Mouse (Mus musculus) myocyte (in vitro differentiated cells): ENCODE results near the gene Bbs7. TPM values are rescaled to one million over a fixed set of nuclear protein-coding genes. Genes with fewer than 3 reads are reported as not detected.
A peak's percentile ranks its signal among the peaks of the same experiment; 100 is the strongest.

ENCODE experiments used
- H3K27me3 ChIP-seq: one replicate; pipeline ENCODE4 v1.6.1; 2011; ENCODE audit not compliant: control insufficient read depth, insufficient read depth, insufficient read length
- H3K36me3 ChIP-seq: one replicate; pipeline ENCODE4 v1.6.1; 2011; ENCODE audit not compliant: control insufficient read depth, insufficient read depth
- H3K4me2 ChIP-seq: one replicate; pipeline ENCODE4 v1.6.1; 2011; ENCODE audit warnings: low read depth, control low read depth
- H3K4me3 ChIP-seq: one replicate; pipeline ENCODE4 v1.5.1; 2011; ENCODE audit warnings: mild to moderate bottlenecking, control low read depth, moderate library complexity
- H3K79me2 ChIP-seq: one replicate; pipeline ENCODE4 v1.6.1; 2011; ENCODE audit not compliant: control insufficient read depth, insufficient read depth
- H3ac ChIP-seq: one replicate; pipeline ENCODE4 v1.6.1; 2011; ENCODE audit not compliant: control insufficient read depth, insufficient read length
- CEBPB ChIP-seq: IDR thresholded peaks from 2 replicates; pipeline ENCODE4 v1.6.1; 2011; ENCODE audit warnings: mild to moderate bottlenecking, moderate library complexity; ENCODE audit not compliant: poor library complexity, insufficient read depth, severe bottlenecking
- E2F4 ChIP-seq: IDR thresholded peaks from one replicate; pipeline ENCODE4 v1.6.1; 2011; ENCODE audit warnings: mild to moderate bottlenecking, control low read depth, moderate library complexity; ENCODE audit not compliant: insufficient read depth
- MAX ChIP-seq: IDR thresholded peaks from one replicate; pipeline ENCODE4 v1.6.1; 2011; ENCODE audit warnings: low read depth, mild to moderate bottlenecking, control low read depth
- MYOD1 ChIP-seq, 3 experiments: IDR thresholded peaks; one replicate each; pipeline ENCODE4 v1.6.1; 2011; ENCODE audit warnings: control low read depth in 2 of 3, low read depth in 2 of 3, mild to moderate bottlenecking in 2 of 3, moderate library complexity in 1 of 3; ENCODE audit not compliant: insufficient read length in 2 of 3, control insufficient read depth in 1 of 3
- MYOG ChIP-seq, 3 experiments: IDR thresholded peaks; one replicate each; pipeline ENCODE4 v1.6.1; 2011; ENCODE audit warnings: control low read depth in 2 of 3, low read depth in 2 of 3, mild to moderate bottlenecking in 2 of 3; ENCODE audit not compliant: insufficient read length in 2 of 3, control insufficient read depth in 1 of 3, insufficient read depth in 1 of 3
- POLR2A ChIP-seq: IDR thresholded peaks from one replicate; pipeline ENCODE4 v1.6.1; 2011; ENCODE audit warnings: low read depth, mild to moderate bottlenecking, control low read depth, moderate library complexity; ENCODE audit not compliant: insufficient read length
- POLR2AphosphoS2 ChIP-seq: IDR thresholded peaks from one replicate; pipeline ENCODE4 v1.6.1; 2011; ENCODE audit warnings: low read depth, control low read depth; ENCODE audit not compliant: insufficient read length
- REST ChIP-seq: IDR thresholded peaks from one replicate; pipeline ENCODE4 v1.6.1; 2011; ENCODE audit warnings: mild to moderate bottlenecking, control low read depth, moderate library complexity; ENCODE audit not compliant: insufficient read depth, insufficient read length
- SRF ChIP-seq: IDR thresholded peaks from one replicate; pipeline ENCODE4 v1.6.1; 2011; ENCODE audit warnings: low read depth; ENCODE audit not compliant: control insufficient read depth, insufficient read length
- TCF12 ChIP-seq: IDR thresholded peaks from one replicate; pipeline ENCODE4 v1.6.1; 2011; ENCODE audit warnings: mild to moderate bottlenecking, control low read depth; ENCODE audit not compliant: poor library complexity, insufficient read depth, severe bottlenecking
- TCF3 ChIP-seq: IDR thresholded peaks from one replicate; pipeline ENCODE4 v1.6.1; 2011; ENCODE audit warnings: low read depth, control low read depth; ENCODE audit not compliant: insufficient read length
- USF1 ChIP-seq: IDR thresholded peaks from one replicate; pipeline ENCODE4 v1.6.1; 2011; ENCODE audit warnings: low read depth, mild to moderate bottlenecking, control low read depth, moderate library complexity
- polyA plus RNA-seq: library from polyadenylated mRNA; unstranded; fragments of >200 nt; fragmentation: generic; extraction: Trizol; gene quantifications from one replicate; pipeline ENCODE4 v1.2.1, GENCODE M21; 2012; ENCODE audit warnings: missing spikeins

Bbs7 gene
- polyA plus RNA-seq, 1 experiment = 2.8 TPM

DNA sequence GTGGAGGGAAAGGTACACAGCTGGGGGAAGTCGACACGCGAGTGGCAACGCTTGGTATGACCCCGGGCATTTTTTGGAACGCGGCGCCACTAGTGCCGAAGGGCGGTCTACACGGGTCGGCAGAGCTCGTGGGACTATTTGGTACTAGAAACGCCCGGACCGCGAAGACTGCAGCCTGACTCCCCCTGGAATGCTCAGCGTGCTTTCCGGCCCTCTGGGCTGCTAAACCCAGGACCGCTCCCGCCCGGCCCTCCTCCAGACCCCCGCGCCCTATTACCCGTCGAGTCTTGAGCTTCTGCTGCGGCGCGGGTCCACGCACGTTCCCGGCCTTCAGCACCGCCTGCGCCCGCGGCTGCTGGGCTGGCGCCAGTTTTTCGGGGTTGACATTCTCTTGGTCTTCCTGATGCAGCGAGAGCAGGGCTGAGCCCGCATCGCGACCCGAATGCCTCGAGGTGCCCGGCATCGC is 41.9 kb downstream of the Bbs7 start:
- peaks cover 30% of the 10 kb centered on the region for H3K36me3 ChIP-seq
- TF ChIP-seq POLR2AphosphoS2 (peak; percentile 34), MAX (no peak)
- peak overlapping the region; percentile 1 for H3ac ChIP-seq
- H3K4me2 ChIP-seq = peak overlapping the region; percentile 73
- no peaks in the 10 kb centered on the region for H3K27me3 ChIP-seq
- peaks cover 41% of the 10 kb centered on the region for H3K79me2 ChIP-seq
- peak overlapping the region; percentile 52 for H3K4me3 ChIP-seq

DNA sequence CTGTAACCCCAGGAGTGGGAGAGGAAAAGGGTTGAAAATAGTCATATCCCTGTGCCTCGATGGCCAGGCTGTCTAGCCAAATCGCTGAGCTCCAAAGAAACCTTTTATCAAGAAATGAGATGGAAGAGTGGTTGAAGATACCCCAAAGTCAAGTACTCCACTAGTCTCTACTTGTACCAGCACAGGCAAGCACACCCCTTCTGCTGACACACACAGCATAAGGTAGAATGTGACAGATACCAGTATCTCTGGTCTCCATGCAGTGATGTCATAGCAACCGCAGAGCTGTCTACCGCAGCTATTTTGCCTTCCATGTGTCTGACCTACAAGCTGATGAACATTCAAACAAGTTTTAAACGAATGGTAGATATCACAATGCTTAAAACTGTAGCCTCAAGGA is 43.4 kb downstream of the Bbs7 start:
- peaks cover 39% of the 10 kb centered on the region for H3K36me3 ChIP-seq

DNA sequence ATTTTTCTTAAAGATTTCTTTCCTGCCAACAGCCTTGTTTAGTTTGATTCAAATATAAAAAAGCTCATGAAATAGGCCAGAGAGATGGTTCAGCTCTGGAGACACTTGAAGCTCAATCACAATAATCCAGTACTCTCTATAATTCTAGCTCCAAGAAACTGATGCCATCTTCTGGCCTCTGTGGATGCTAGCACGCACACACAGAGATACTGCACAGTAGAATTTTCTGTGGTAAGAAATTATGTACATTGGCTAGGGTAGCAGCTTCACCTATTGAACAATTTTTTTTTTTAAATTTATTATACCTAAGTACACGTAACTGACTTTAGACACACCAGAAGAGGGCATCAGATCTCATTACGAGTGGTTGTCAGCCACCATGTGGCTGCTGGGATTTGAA is 49.6 kb downstream of the Bbs7 start:
- peaks cover 56% of the 10 kb centered on the region for H3K36me3 ChIP-seq
- no peak overlapping the region for H3K4me2 ChIP-seq
- peaks cover 13% of the 10 kb centered on the region for H3K79me2 ChIP-seq
- H3ac ChIP-seq = no peak overlapping the region
- no peaks in the 10 kb centered on the region for H3K27me3 ChIP-seq
- TF ChIP-seq MYOG (IDR thresholded peaks at IDR 0.05; ENCODE audit: control insufficient read depth in 1 of 3, insufficient read depth in 1 of 3, insufficient read length in 2 of 3, low read depth in 2 of 3) = no peak
- no peak for TF ChIP-seq TCF3
- TF ChIP-seq TCF12 = no peak
- no peak for TF ChIP-seq E2F4
- TF ChIP-seq REST = no peak
- no peak for TF ChIP-seq POLR2AphosphoS2
- TF ChIP-seq POLR2A = no peak
- TF ChIP-seq MAX = no peak
- TF ChIP-seq USF1 = no peak
- TF ChIP-seq CEBPB = no peak
- TF ChIP-seq MYOD1 (IDR thresholded peaks at IDR 0.05; ENCODE audit: control insufficient read depth in 1 of 3, insufficient read length in 2 of 3, low read depth in 2 of 3) = no peak
- no peak for TF ChIP-seq SRF
- no peak overlapping the region for H3K4me3 ChIP-seq

More for the DNA sequence above, 43.4 kb downstream of the Bbs7 start:
- H3ac ChIP-seq = no peak overlapping the region
- H3K79me2 ChIP-seq = peaks cover 41% of the 10 kb centered on the region
- no peaks in the 10 kb centered on the region for H3K27me3 ChIP-seq
- H3K4me3 ChIP-seq = peak overlapping the region; percentile 52
- H3K4me2 ChIP-seq = peak overlapping the region; percentile 73
- TF ChIP-seq MYOG (IDR thresholded peaks at IDR 0.05; ENCODE audit: control insufficient read depth in 1 of 3, insufficient read depth in 1 of 3, insufficient read length in 2 of 3, low read depth in 2 of 3) (no peak), POLR2A (no peak), USF1 (no peak), MAX (no peak), MYOD1 (IDR thresholded peaks at IDR 0.05; ENCODE audit: control insufficient read depth in 1 of 3, insufficient read length in 2 of 3, low read depth in 2 of 3) (no peak), REST (no peak), E2F4 (no peak), TCF12 (no peak), TCF3 (no peak), SRF (no peak), CEBPB (no peak), POLR2AphosphoS2 (no peak)

DNA sequence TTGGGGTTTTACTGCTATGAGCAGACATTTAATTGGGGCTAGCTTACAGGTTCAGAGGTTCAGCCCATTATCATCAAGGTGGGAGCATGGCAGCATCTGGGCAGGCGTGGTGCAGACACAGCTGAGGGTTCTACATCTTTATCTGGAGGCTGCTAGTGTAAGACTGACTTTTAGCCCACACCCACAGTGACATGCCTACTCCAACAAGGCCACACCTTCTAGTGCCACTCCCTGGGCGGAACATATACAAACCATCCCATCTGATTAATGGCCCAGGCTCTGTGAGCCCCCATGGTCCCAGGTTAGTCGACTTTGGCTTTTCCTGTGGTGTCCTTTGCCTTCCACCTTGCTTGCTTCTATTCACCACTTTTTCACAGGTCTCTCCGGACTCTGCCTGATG is 53.7 kb downstream of the Bbs7 start:
- TF ChIP-seq TCF12 = no peak
- no peak for TF ChIP-seq E2F4
- no peak for TF ChIP-seq REST
- TF ChIP-seq MYOG (IDR thresholded peaks at IDR 0.05; ENCODE audit: control insufficient read depth in 1 of 3, insufficient read depth in 1 of 3, insufficient read length in 2 of 3, low read depth in 2 of 3) = no peak
- no peak for TF ChIP-seq SRF
- TF ChIP-seq TCF3 = no peak
- TF ChIP-seq MAX = no peak
- TF ChIP-seq POLR2A = no peak
- TF ChIP-seq MYOD1 (IDR thresholded peaks at IDR 0.05; ENCODE audit: control insufficient read depth in 1 of 3, insufficient read length in 2 of 3, low read depth in 2 of 3) = no peak
- no peak for TF ChIP-seq USF1
- no peak for TF ChIP-seq CEBPB
- TF ChIP-seq POLR2AphosphoS2 = no peak
- no peak overlapping the region for H3ac ChIP-seq

DNA sequence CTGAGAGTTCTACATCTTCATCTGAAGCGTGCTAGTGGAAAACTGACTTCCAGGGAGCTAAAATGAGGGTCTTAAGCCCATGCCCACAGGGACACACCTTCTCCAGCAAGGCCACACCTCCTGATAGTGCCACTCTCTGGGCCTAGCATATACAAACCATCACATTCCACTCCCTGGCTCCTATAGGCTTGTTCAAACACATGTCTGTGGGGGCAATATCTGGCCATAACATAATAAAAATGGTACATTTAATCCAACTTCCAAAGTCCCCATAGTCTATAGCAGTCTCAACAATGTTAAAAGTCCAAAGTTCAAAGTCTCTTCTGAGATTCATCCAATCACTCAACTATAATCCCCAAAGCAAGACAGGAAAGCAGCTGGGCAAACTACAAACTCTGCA is 55.7 kb downstream of the Bbs7 start:
- H3ac ChIP-seq = no peak overlapping the region
- no peak for TF ChIP-seq USF1
- no peak for TF ChIP-seq MYOG (IDR thresholded peaks at IDR 0.05; ENCODE audit: control insufficient read depth in 1 of 3, insufficient read depth in 1 of 3, insufficient read length in 2 of 3, low read depth in 2 of 3)
- no peak for TF ChIP-seq POLR2A
- H3K36me3 ChIP-seq = peaks cover 25% of the 10 kb centered on the region
- H3K4me2 ChIP-seq = no peak overlapping the region
- H3K4me3 ChIP-seq = no peak overlapping the region
- no peaks in the 10 kb centered on the region for H3K27me3 ChIP-seq
- peaks cover 7% of the 10 kb centered on the region for H3K79me2 ChIP-seq

More for the DNA sequence above, 53.7 kb downstream of the Bbs7 start:
- Histone ChIP-seq H3K79me2 (no peaks in the 10 kb centered on the region), H3K36me3 (peaks cover 43% of the 10 kb centered on the region), H3K27me3 (no peaks in the 10 kb centered on the region), H3K4me2 (no peak overlapping the region), H3K4me3 (no peak overlapping the region)
